Mouse (Mus musculus) lung, postnatal 0 days (tissue): ENCODE results near the gene Wwp2. TPM values are rescaled to one million over a fixed set of nuclear protein-coding genes. Genes with fewer than 3 reads are reported as not detected.

Experiments
- ATAC-seq: fragments of 200-750 bp; cut with Nextera tagmentation; 2 replicates; pipeline ENCODE4 v1.8.0; 2017; ENCODE audit warnings: moderate library complexity
- DNase-seq: peaks from one replicate; pipeline ENCODE4 v3.0.0-alpha.2; 2016; ENCODE audit warnings: low spot score
- H3K27ac ChIP-seq: fragments of 300-500 bp; sonication (generic); 2 replicates; pipeline ENCODE4 v1.5.1; 2014; ENCODE audit warnings: antibody characterized with exemption, mild to moderate bottlenecking, low read length, mixed read lengths
- H3K27me3 ChIP-seq: fragments of 300-500 bp; sonication (generic); replicated peaks from 2 replicates; pipeline ENCODE4 v1.6.1; 2014; ENCODE audit warnings: low read length, mixed read lengths; ENCODE audit not compliant: insufficient read depth
- H3K36me3 ChIP-seq: fragments of 300-500 bp; sonication (generic); 2 replicates; pipeline ENCODE4 v1.6.1; 2014; ENCODE audit warnings: low read length, mixed read lengths; ENCODE audit not compliant: insufficient read depth
- H3K4me1 ChIP-seq: fragments of 300-500 bp; sonication (generic); 2 replicates; pipeline ENCODE4 v1.6.1; 2014; ENCODE audit warnings: antibody characterized with exemption, low read depth, low read length, mixed read lengths; ENCODE audit not compliant: insufficient read depth
- H3K4me2 ChIP-seq: fragments of 300-500 bp; sonication (generic); replicated peaks from 2 replicates; pipeline ENCODE4 v1.6.1; 2014; ENCODE audit warnings: low read depth, mild to moderate bottlenecking, low read length, moderate library complexity, mixed read lengths
- H3K4me3 ChIP-seq: fragments of 300-500 bp; sonication (generic); 2 replicates; pipeline ENCODE4 v1.5.1; 2014; ENCODE audit warnings: low read depth, low read length
- H3K9ac ChIP-seq: fragments of 300-500 bp; sonication (generic); replicated peaks from 2 replicates; pipeline ENCODE4 v1.6.1; 2014; ENCODE audit warnings: low read depth, mild to moderate bottlenecking
- H3K9me3 ChIP-seq: fragments of 300-500 bp; sonication (generic); 2 replicates; pipeline ENCODE4 v1.6.1; 2016; ENCODE audit warnings: low read length, mixed read lengths
- CTCF ChIP-seq: IDR thresholded peaks from 2 replicates; pipeline ENCODE4 v1.5.1; 2016; ENCODE audit warnings: antibody characterized with exemption, mild to moderate bottlenecking
- EP300 ChIP-seq: IDR thresholded peaks from 2 replicates; pipeline ENCODE4 v1.6.1; 2016; ENCODE audit warnings: antibody characterized with exemption, mild to moderate bottlenecking, control low read depth
- WGBS: fragments of 180-500 bp; shearing (Covaris S2); extraction: QIAGEN DNeasy Blood & Tissue Kit; methylation state at CpG from one replicate; pipeline ENCODE4 v1.1.7; 2014; 5-methylcytosine and 5-hydroxymethylcytosine counted together
- polyA plus RNA-seq: library from polyadenylated mRNA; unstranded; fragments of >200 nt; fragmentation: Nextera tagmentation; extraction: Ambion mirVana; gene quantifications from 2 replicates; pipeline ENCODE4 v1.2.1, GENCODE M21; 2015

Wwp2 gene
- 27.3 and 28.1 TPM in 2 replicates for polyA plus RNA-seq

- Histone ChIP-seq H3K27ac (peak within 1 kb of the TSS; percentile 91), H3K4me1 (peaks cover 4% of the 10 kb centered on the region; the same call in 1 of the 2 replicates), H3K36me3 (no peaks in the 10 kb centered on the region), H3K9me3 (no peaks in the 10 kb centered on the region), H3K4me3 (peak within 1 kb of the TSS; percentile 95), H3K9ac (peak within 1 kb of the TSS; percentile 84), H3K4me2 (peak within 1 kb of the TSS; percentile 86), H3K27me3 (no peaks in the 10 kb centered on the region)
- DNase-seq (peak; percentile 80), ATAC-seq (peak; percentile 89)
- WGBS = 1% methylated on average over 63 of the region's 81 CpGs
- no peak for TF ChIP-seq CTCF
- no peak for TF ChIP-seq EP300
These were observed at the start of gene Wwp2 for GRCm38 (mm10) chr8:107435962-107436831. TSS of gene Wwp2 (plus strand) at chr8:107436365.

GRCm38 (mm10) chr8:107386642-107387041 lies 49.5 kb upstream of the Wwp2 start:
- WGBS = 14% methylated on average over 3 of the region's 3 CpGs
- ATAC-seq (peak; percentile 26), DNase-seq (peak; percentile 74)
- peak; percentile 78 for TF ChIP-seq CTCF
- no peak for TF ChIP-seq EP300
- H3K9me3 ChIP-seq = no peaks in the 10 kb centered on the region
- H3K4me2 ChIP-seq = no peak overlapping the region
- no peak overlapping the region for H3K4me3 ChIP-seq
- no peak overlapping the region for H3K9ac ChIP-seq
- 0 out of 2 replicates have a peak, but pooled peaks cover 4% of the 10 kb centered on the region for H3K4me1 ChIP-seq
- no peaks in the 10 kb centered on the region for H3K27me3 ChIP-seq
- H3K27ac ChIP-seq = no peak overlapping the region
- no peaks in the 10 kb centered on the region for H3K36me3 ChIP-seq

GRCm38 (mm10) chr8:107387861-107388260 lies 48.3 kb upstream of the Wwp2 start:
- H3K27ac ChIP-seq = no peak overlapping the region
- H3K36me3 ChIP-seq = no peaks in the 10 kb centered on the region
- H3K4me3 ChIP-seq = no peak overlapping the region
- 0 out of 2 replicates have a peak, but pooled peaks cover 4% of the 10 kb centered on the region for H3K4me1 ChIP-seq
- TF ChIP-seq EP300 (no peak), CTCF (peak; percentile 42)
- DNase-seq (peak; percentile 55), ATAC-seq (no peak)
- whole genome bisulfite sequencing = 54% methylated on average over 5 of the region's 5 CpGs
- H3K4me2 ChIP-seq = no peak overlapping the region
- no peaks in the 10 kb centered on the region for H3K9me3 ChIP-seq
- no peak overlapping the region for H3K9ac ChIP-seq
- H3K27me3 ChIP-seq = no peaks in the 10 kb centered on the region

- DNase-seq = peak; percentile 72
- no peak overlapping the region for H3K4me2 ChIP-seq
- H3K9ac ChIP-seq = no peak overlapping the region
- peak; percentile 43 for ATAC-seq
- TF ChIP-seq EP300 (0 out of 2 replicates have a peak, but pooled peaks have one; percentile 13), CTCF (no peak)
- H3K36me3 ChIP-seq = no peaks in the 10 kb centered on the region
- no peak overlapping the region for H3K4me3 ChIP-seq
- 24% methylated on average over 8 of the region's 8 CpGs for WGBS
- no peaks in the 10 kb centered on the region for H3K27me3 ChIP-seq
- H3K4me1 ChIP-seq = 0 out of 2 replicates have a peak, but pooled peaks cover 4% of the 10 kb centered on the region
- H3K9me3 ChIP-seq = no peaks in the 10 kb centered on the region
- no peak overlapping the region for H3K27ac ChIP-seq
These were observed 46.6 kb upstream of the Wwp2 start for GRCm38 (mm10) chr8:107389557-107389956.

GRCm38 (mm10) chr8:107390476-107391135 lies 45.6 kb upstream of the Wwp2 start:
- no peaks in the 10 kb centered on the region for H3K27me3 ChIP-seq
- no peak overlapping the region for H3K9ac ChIP-seq
- H3K4me2 ChIP-seq = no peak overlapping the region
- 0 out of 2 replicates have a peak, but pooled peaks cover 4% of the 10 kb centered on the region for H3K4me1 ChIP-seq
- 94% methylated on average over 16 of the region's 16 CpGs for WGBS
- H3K36me3 ChIP-seq = no peaks in the 10 kb centered on the region
- no peak for DNase-seq
- TF ChIP-seq EP300 (no peak), CTCF (no peak)
- no peak overlapping the region for H3K27ac ChIP-seq
- no peaks in the 10 kb centered on the region for H3K9me3 ChIP-seq
- no peak overlapping the region for H3K4me3 ChIP-seq
- no peak for ATAC-seq

- no peaks in the 10 kb centered on the region for H3K36me3 ChIP-seq
- H3K9me3 ChIP-seq = no peaks in the 10 kb centered on the region
- WGBS = 65% methylated on average over 4 of the region's 4 CpGs
- TF ChIP-seq CTCF = no peak
- no peak for TF ChIP-seq EP300
- 0 out of 2 replicates have a peak, but pooled peaks cover 4% of the 10 kb centered on the region for H3K4me1 ChIP-seq
- no peak overlapping the region for H3K9ac ChIP-seq
- H3K27me3 ChIP-seq = no peaks in the 10 kb centered on the region
- no peak overlapping the region for H3K4me2 ChIP-seq
- no peak overlapping the region for H3K4me3 ChIP-seq
- ATAC-seq (no peak), DNase-seq (no peak)
- H3K27ac ChIP-seq = no peak overlapping the region
These were observed 45.0 kb upstream of the Wwp2 start for GRCm38 (mm10) chr8:107391136-107391516.
